Mouse (Mus musculus): ENCODE measurements at regions not wholly inside any gene's neighbourhood (a gene's known extent, or its start where the extent isn't known, plus 50 kb on each side); places are given as distances from the start of the nearest gene placed in this dataset.
A peak's percentile ranks its signal among the peaks of the same experiment; 100 is the strongest.

GRCm38 (mm10) chr16:49965528-49966250 is 165.4 kb downstream of the Cd47 start:
- DNase-seq (ENCODE audit: low read depth, low spot score), result peak; percentile 35

- DNase-seq (ENCODE audit: low read depth, low spot score), result peak; percentile 41
These were observed 165.9 kb downstream of the Cd47 start for GRCm38 (mm10) chr16:49966251-49966588.

GRCm38 (mm10) chr16:49967110-49967509 is 166.8 kb downstream of the Cd47 start:
- DNase-seq (ENCODE audit: low read depth, low spot score), result peak; percentile 52

- DNase-seq (ENCODE audit: low read depth, low spot score), result no peak
These were observed 168.0 kb downstream of the Cd47 start for GRCm38 (mm10) chr16:49968291-49968870.

- DNase-seq (ENCODE audit: low read depth, low spot score), result no peak
These were observed 168.7 kb downstream of the Cd47 start for GRCm38 (mm10) chr16:49969035-49969434.

GRCm38 (mm10) chr16:49969693-49970296 is 169.5 kb downstream of the Cd47 start:
- DNase-seq (ENCODE audit: low read depth, low spot score), result no peak

GRCm38 (mm10) chr16:49970297-49970804 is 170.0 kb downstream of the Cd47 start:
- DNase-seq (ENCODE audit: low read depth, low spot score), result peak; percentile 69

GRCm38 (mm10) chr16:49971141-49971555 is 170.8 kb downstream of the Cd47 start:
- DNase-seq (ENCODE audit: low read depth, low spot score), result no peak

- DNase-seq (ENCODE audit: low read depth, low spot score), result no peak
These were observed 176.9 kb downstream of the Cd47 start for GRCm38 (mm10) chr16:49977276-49977675.

- DNase-seq (ENCODE audit: low read depth, low spot score), result no peak
These were observed 179.2 kb downstream of the Cd47 start for GRCm38 (mm10) chr16:49979426-49979940.

GRCm38 (mm10) chr16:49980178-49980646 is 179.9 kb downstream of the Cd47 start:
- no peak for DNase-seq (ENCODE audit: low read depth, low spot score)

GRCm38 (mm10) chr16:49982180-49982579 is 181.8 kb downstream of the Cd47 start:
- peak; percentile 43 for DNase-seq (ENCODE audit: low read depth, low spot score)

GRCm38 (mm10) chr16:49985082-49986076 is 185.0 kb downstream of the Cd47 start:
- DNase-seq (ENCODE audit: low read depth, low spot score), result no peak

- no peak for DNase-seq (ENCODE audit: low read depth, low spot score)
These were observed 186.6 kb downstream of the Cd47 start for GRCm38 (mm10) chr16:49986954-49987353.

- DNase-seq (ENCODE audit: low read depth, low spot score), result no peak
These were observed 195.5 kb downstream of the Cd47 start for GRCm38 (mm10) chr16:49995822-49996221.

GRCm38 (mm10) chr16:49996593-49996992 is 196.3 kb downstream of the Cd47 start:
- DNase-seq (ENCODE audit: low read depth, low spot score), result no peak

- no peak for DNase-seq (ENCODE audit: low read depth, low spot score)
These were observed 196.7 kb downstream of the Cd47 start for GRCm38 (mm10) chr16:49997040-49997439.

- DNase-seq (ENCODE audit: low read depth, low spot score), result no peak
These were observed 200.5 kb downstream of the Cd47 start for GRCm38 (mm10) chr16:50000805-50001204.

GRCm38 (mm10) chr16:50001662-50002455 is 201.5 kb downstream of the Cd47 start:
- DNase-seq (ENCODE audit: low read depth, low spot score), result no peak

GRCm38 (mm10) chr16:50002456-50002788 is 202.1 kb downstream of the Cd47 start:
- no peak for DNase-seq (ENCODE audit: low read depth, low spot score)

All from CD4-positive helper T cell, adult 2 months (primary cell).